Mouse (Mus musculus) kidney, embryonic 16.5 days (tissue): ENCODE measurements at regions not wholly inside any gene's neighbourhood (a gene's known extent, or its start where the extent isn't known, plus 50 kb on each side); places are given as distances from the start of the nearest gene placed in this dataset.
A peak's percentile ranks its signal among the peaks of the same experiment; 100 is the strongest.

Experiments used
- ATAC-seq: fragments of 200-750 bp; cut with Nextera tagmentation; 2 replicates; pipeline ENCODE4 v1.8.0; 2017; ENCODE audit warnings: moderate TSS enrichment; ENCODE audit not compliant: low FRiP score, low TSS enrichment
- H3K27ac ChIP-seq: fragments of 300-500 bp; sonication (generic); 2 replicates; pipeline ENCODE4 v1.5.1; 2014; ENCODE audit warnings: low read length
- H3K27me3 ChIP-seq: fragments of 300-500 bp; sonication (generic); 2 replicates; pipeline ENCODE4 v1.6.1; 2014; ENCODE audit warnings: low read length, control low read depth, mixed read lengths; ENCODE audit not compliant: insufficient read depth
- H3K36me3 ChIP-seq: fragments of 300-500 bp; sonication (generic); 2 replicates; pipeline ENCODE4 v1.6.1; 2014; ENCODE audit warnings: low read length, control low read depth, mixed read lengths; ENCODE audit not compliant: insufficient read depth
- H3K4me1 ChIP-seq: fragments of 300-500 bp; sonication (generic); 2 replicates; pipeline ENCODE4 v1.6.1; 2014; ENCODE audit warnings: low read length, control low read depth, mixed read lengths; ENCODE audit not compliant: insufficient read depth
- H3K4me2 ChIP-seq: fragments of 300-500 bp; sonication (generic); replicated peaks from 2 replicates; pipeline ENCODE4 v1.6.1; 2014; ENCODE audit warnings: low read depth, low read length
- H3K4me3 ChIP-seq: fragments of 300-500 bp; sonication (generic); 2 replicates; pipeline ENCODE4 v1.5.1; 2014; ENCODE audit warnings: mild to moderate bottlenecking, low read length
- H3K9ac ChIP-seq: fragments of 300-500 bp; sonication (generic); replicated peaks from 2 replicates; pipeline ENCODE4 v1.6.1; 2014; ENCODE audit warnings: low read length
- H3K9me3 ChIP-seq: fragments of 300-500 bp; sonication (generic); 2 replicates; pipeline ENCODE4 v1.6.1; 2016; ENCODE audit warnings: low read length, control low read depth
- WGBS: fragments of 180-500 bp; shearing (Covaris S2); extraction: QIAGEN DNeasy Blood & Tissue Kit; methylation state at CpG from one replicate; pipeline ENCODE4 v1.1.7; 2014; 5-methylcytosine and 5-hydroxymethylcytosine counted together

- ATAC-seq, result no peak
- peaks cover 2% of the 10 kb centered on the region; the same call in 1 of the 2 replicates for H3K27me3 ChIP-seq
- H3K4me1 ChIP-seq, result peaks cover 22% of the 10 kb centered on the region
- no peak overlapping the region for H3K9ac ChIP-seq
- WGBS, result 92% methylated on average over 8 of the region's 8 CpGs
- H3K27ac ChIP-seq, result no peak overlapping the region
- no peaks in the 10 kb centered on the region for H3K36me3 ChIP-seq
- H3K4me2 ChIP-seq, result no peak overlapping the region
- no peaks in the 10 kb centered on the region for H3K9me3 ChIP-seq
- no peak overlapping the region for H3K4me3 ChIP-seq
These were observed 52.8 kb upstream of the Dmrtb1 start for GRCm38 (mm10) chr4:107736866-107737265.

- ATAC-seq, result peak; percentile 77
- Histone ChIP-seq H3K9me3 (no peaks in the 10 kb centered on the region), H3K27ac (no peak overlapping the region), H3K27me3 (no peaks in the 10 kb centered on the region; the same call in 1 of the 2 replicates), H3K4me1 (peaks cover 12% of the 10 kb centered on the region; the same call in 1 of the 2 replicates), H3K4me2 (no peak overlapping the region), H3K4me3 (no peak overlapping the region), H3K36me3 (no peaks in the 10 kb centered on the region), H3K9ac (0 out of 2 replicates have a peak overlapping the region, but pooled peaks have one; percentile 22)
- WGBS, result 5% methylated on average over 6 of the region's 6 CpGs
These were observed 53.9 kb upstream of the Dmrtb1 start for GRCm38 (mm10) chr4:107737907-107738306.

GRCm38 (mm10) chr4:107738776-107739175 is 54.7 kb upstream of the Dmrtb1 start:
- H3K4me1 ChIP-seq, result 0 out of 2 replicates have a peak, but pooled peaks cover 3% of the 10 kb centered on the region

GRCm38 (mm10) chr4:107739789-107740405 is 55.9 kb upstream of the Dmrtb1 start:
- Histone ChIP-seq H3K4me1 (no peaks in the 10 kb centered on the region), H3K27me3 (no peaks in the 10 kb centered on the region; the same call in 1 of the 2 replicates), H3K9me3 (no peaks in the 10 kb centered on the region), H3K4me2 (no peak overlapping the region), H3K36me3 (no peaks in the 10 kb centered on the region), H3K27ac (no peak overlapping the region), H3K4me3 (no peak overlapping the region), H3K9ac (no peak overlapping the region)
- ATAC-seq, result no peak
- WGBS, result 74% methylated on average over 6 of the region's 6 CpGs

More at GRCm38 (mm10) chr4:107738776-107739175, 54.7 kb upstream of the Dmrtb1 start:
- Histone ChIP-seq H3K4me3 (no peak overlapping the region), H3K4me2 (no peak overlapping the region), H3K27me3 (no peaks in the 10 kb centered on the region; the same call in 1 of the 2 replicates), H3K27ac (no peak overlapping the region), H3K36me3 (no peaks in the 10 kb centered on the region), H3K9me3 (no peaks in the 10 kb centered on the region), H3K9ac (no peak overlapping the region)
- 79% methylated on average over 9 of the region's 9 CpGs for WGBS
- no peak for ATAC-seq

- 72% methylated on average over 2 of the region's 2 CpGs for WGBS
- no peaks in the 10 kb centered on the region for H3K4me1 ChIP-seq
- no peak overlapping the region for H3K4me3 ChIP-seq
- H3K4me2 ChIP-seq, result no peak overlapping the region
- no peak for ATAC-seq
- no peak overlapping the region for H3K27ac ChIP-seq
- no peaks in the 10 kb centered on the region for H3K36me3 ChIP-seq
- no peaks in the 10 kb centered on the region; the same call in 1 of the 2 replicates for H3K27me3 ChIP-seq
- H3K9ac ChIP-seq, result no peak overlapping the region
- no peaks in the 10 kb centered on the region for H3K9me3 ChIP-seq
These were observed 58.4 kb upstream of the Lrp8 start for GRCm38 (mm10) chr4:107743646-107744045.

- no peaks in the 10 kb centered on the region for H3K36me3 ChIP-seq
- no peaks in the 10 kb centered on the region for H3K4me1 ChIP-seq
- H3K9ac ChIP-seq, result no peak overlapping the region
- 83% methylated on average over 3 of the region's 3 CpGs for WGBS
- ATAC-seq, result no peak
- no peaks in the 10 kb centered on the region for H3K9me3 ChIP-seq
- no peaks in the 10 kb centered on the region for H3K27me3 ChIP-seq
- no peak overlapping the region for H3K4me2 ChIP-seq
- H3K27ac ChIP-seq, result no peak overlapping the region
- H3K4me3 ChIP-seq, result no peak overlapping the region
These were observed 55.7 kb upstream of the Lrp8 start for GRCm38 (mm10) chr4:107746366-107746765.

- 81% methylated on average over 5 of the region's 5 CpGs for WGBS
- no peak overlapping the region for H3K4me3 ChIP-seq
- no peak overlapping the region for H3K4me2 ChIP-seq
- H3K9ac ChIP-seq, result no peak overlapping the region
- no peaks in the 10 kb centered on the region for H3K36me3 ChIP-seq
- no peak for ATAC-seq
- no peak overlapping the region for H3K27ac ChIP-seq
- H3K9me3 ChIP-seq, result no peaks in the 10 kb centered on the region
- H3K27me3 ChIP-seq, result no peaks in the 10 kb centered on the region
- H3K4me1 ChIP-seq, result no peaks in the 10 kb centered on the region
These were observed 55.1 kb upstream of the Lrp8 start for GRCm38 (mm10) chr4:107746923-107747431.

- H3K4me2 ChIP-seq, result no peak overlapping the region
- no peaks in the 10 kb centered on the region for H3K36me3 ChIP-seq
- 85% methylated on average over 9 of the region's 9 CpGs for WGBS
- H3K9me3 ChIP-seq, result no peaks in the 10 kb centered on the region
- no peak overlapping the region for H3K9ac ChIP-seq
- no peaks in the 10 kb centered on the region for H3K27me3 ChIP-seq
- H3K4me3 ChIP-seq, result no peak overlapping the region
- H3K4me1 ChIP-seq, result no peaks in the 10 kb centered on the region
- no peak overlapping the region for H3K27ac ChIP-seq
- ATAC-seq, result no peak
These were observed 54.6 kb upstream of the Lrp8 start for GRCm38 (mm10) chr4:107747454-107747853.

GRCm38 (mm10) chr4:107747907-107748628 is 54.0 kb upstream of the Lrp8 start:
- ATAC-seq, result no peak
- Histone ChIP-seq H3K4me2 (no peak overlapping the region), H3K27me3 (no peaks in the 10 kb centered on the region), H3K4me3 (no peak overlapping the region), H3K9ac (no peak overlapping the region), H3K27ac (no peak overlapping the region), H3K4me1 (no peaks in the 10 kb centered on the region), H3K9me3 (no peaks in the 10 kb centered on the region), H3K36me3 (no peaks in the 10 kb centered on the region)
- WGBS, result 75% methylated on average over 13 of the region's 13 CpGs

GRCm38 (mm10) chr4:107749045-107749444 is 53.0 kb upstream of the Lrp8 start:
- Histone ChIP-seq H3K4me2 (no peak overlapping the region), H3K4me1 (no peaks in the 10 kb centered on the region), H3K4me3 (no peak overlapping the region), H3K27me3 (no peaks in the 10 kb centered on the region), H3K27ac (no peak overlapping the region), H3K36me3 (no peaks in the 10 kb centered on the region), H3K9me3 (no peaks in the 10 kb centered on the region), H3K9ac (no peak overlapping the region)
- WGBS, result 72% methylated on average over 8 of the region's 8 CpGs
- ATAC-seq, result no peak
